Comparison of ENCODE assay signal across 16 mouse cellular contexts in the genomic region with DNA sequence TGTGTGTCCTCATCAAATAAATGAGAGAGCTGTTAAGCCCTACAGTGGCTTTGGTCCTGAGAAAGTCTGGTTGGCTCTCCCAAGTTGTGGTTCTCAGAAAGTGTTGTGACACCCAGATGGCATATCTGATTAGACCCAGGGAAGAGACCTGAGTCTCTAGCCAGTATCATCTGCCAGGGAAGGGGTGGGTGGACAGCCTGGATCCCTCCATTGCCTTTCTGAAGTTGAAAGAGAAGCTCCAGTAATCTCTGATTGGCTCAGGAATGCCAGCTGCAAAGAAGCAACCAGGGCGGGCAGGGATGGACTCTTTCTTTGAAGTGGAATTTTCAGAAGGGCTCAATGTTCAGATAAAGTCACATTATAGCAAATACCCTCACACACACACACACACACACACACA.
DNase-seq lines count a peak whose midpoint lies in the region; ATAC-seq and TF ChIP-seq lines count a peak whose summit lies in the region.
"Had no signal": no experiment of that assay in that cellular context is flagged by ENCODE, and none has a peak within 500 bp of the region (broad histone marks: within the 10 kb centered on the region; RNA-seq: fewer than 3 reads in every experiment).

No protein-coding gene starts in this region.

- no peaks in the 10 kb centered on the region for H3K36me3 ChIP-seq in heart, embryonic 11.5 days (ENCODE audit: control insufficient read depth, insufficient read depth, low read length)
- H3K36me3 ChIP-seq in heart, adult 2 months (ENCODE audit: control insufficient read depth, insufficient read depth, low read length): no peaks in the 10 kb centered on the region
- H3K36me3 ChIP-seq in intestine, embryonic 14.5 days (ENCODE audit: control insufficient read depth, insufficient read depth, low read length): no peaks in the 10 kb centered on the region
- H3K36me3 ChIP-seq in intestine, postnatal 0 days (ENCODE audit: control insufficient read depth, insufficient read depth): no peaks in the 10 kb centered on the region
- H3K36me3 ChIP-seq in forebrain, embryonic 16.5 days (ENCODE audit: control insufficient read depth, insufficient read depth): no peaks in the 10 kb centered on the region
- H3K36me3 ChIP-seq in midbrain, embryonic 16.5 days (ENCODE audit: control insufficient read depth, insufficient read depth, low read length): no peaks in the 10 kb centered on the region
- H3K36me3 ChIP-seq: embryonic facial prominence, embryonic 12.5 days; intestine, embryonic 15.5 days had no signal

- no peak for ATAC-seq in heart, embryonic 11.5 days (replicated peaks; ENCODE audit: insufficient number of reproducible peaks, low FRiP score, low TSS enrichment)
- 0 out of 2 replicates have a peak, but pooled peaks have one; percentile 22 for ATAC-seq in intestine, embryonic 14.5 days (replicated peaks; ENCODE audit: low FRiP score, low TSS enrichment, low read depth)
- ATAC-seq in intestine, postnatal 0 days: no peak
- peak; percentile 13; the same call in 1 of the 2 replicates for ATAC-seq in forebrain, embryonic 16.5 days
- ATAC-seq in midbrain, embryonic 16.5 days: peak; percentile 54; the same call in 1 of the 2 replicates

- H3K4me3 ChIP-seq in heart, embryonic 11.5 days (ENCODE audit: low read depth, low read length): no peak overlapping the region
- H3K4me3 ChIP-seq in heart, adult 2 months: no peak overlapping the region
- H3K4me3 ChIP-seq in intestine, embryonic 14.5 days (ENCODE audit: low read depth, low read length): no peak overlapping the region
- H3K4me3 ChIP-seq in intestine, postnatal 0 days (ENCODE audit: low read depth, low read length): no peak overlapping the region
- no peak overlapping the region for H3K4me3 ChIP-seq in forebrain, embryonic 16.5 days (replicated peaks; ENCODE audit: low read length)
- no peak overlapping the region for H3K4me3 ChIP-seq in midbrain, embryonic 16.5 days (ENCODE audit: low read depth, low read length)
- H3K4me3 ChIP-seq: embryonic facial prominence, embryonic 12.5 days; intestine, embryonic 15.5 days; megakaryocyte, embryonic 14.5 days; myocyte had no signal

- H3K9ac ChIP-seq in heart, embryonic 11.5 days (ENCODE audit: low read depth, low read length): no peak overlapping the region
- H3K9ac ChIP-seq in heart, adult 2 months (ENCODE audit: low read depth, low read length): no peak overlapping the region
- H3K9ac ChIP-seq in intestine, embryonic 14.5 days (ENCODE audit: low read length): no peak overlapping the region
- no peak overlapping the region for H3K9ac ChIP-seq in intestine, postnatal 0 days (ENCODE audit: low read depth, low read length)
- H3K9ac ChIP-seq in forebrain, embryonic 16.5 days (replicated peaks; ENCODE audit: low read depth, low read length): no peak overlapping the region
- no peak overlapping the region; the same call in 1 of the 2 replicates for H3K9ac ChIP-seq in midbrain, embryonic 16.5 days (ENCODE audit: low read depth, low read length)
- H3K9ac ChIP-seq: embryonic facial prominence, embryonic 12.5 days; hindbrain, embryonic 14.5 days; intestine, embryonic 15.5 days had no signal

- no peaks in the 10 kb centered on the region for H3K79me2 ChIP-seq in heart, adult 2 months (replicated peaks; ENCODE audit: control insufficient read depth, insufficient read depth, low read length)

- peaks cover 36% of the 10 kb centered on the region for H3K4me1 ChIP-seq in heart, embryonic 11.5 days (ENCODE audit: control insufficient read depth, insufficient read depth, low read length)
- H3K4me1 ChIP-seq in heart, adult 2 months (ENCODE audit: control insufficient read depth, insufficient read depth, low read length): peaks cover 2% of the 10 kb centered on the region
- peaks cover 19% of the 10 kb centered on the region for H3K4me1 ChIP-seq in intestine, embryonic 14.5 days (replicated peaks; ENCODE audit: control insufficient read depth, insufficient read depth, low read length)
- H3K4me1 ChIP-seq in intestine, postnatal 0 days (replicated peaks; ENCODE audit: control insufficient read depth, insufficient read depth, low read length): no peaks in the 10 kb centered on the region
- peaks cover 8% of the 10 kb centered on the region; the same call in 1 of the 2 replicates for H3K4me1 ChIP-seq in forebrain, embryonic 16.5 days (replicated peaks; ENCODE audit: control insufficient read depth, insufficient read depth, low read length)
- H3K4me1 ChIP-seq in midbrain, embryonic 16.5 days (ENCODE audit: control insufficient read depth, insufficient read depth, low read length): peaks cover 25% of the 10 kb centered on the region
- H3K4me1 ChIP-seq: megakaryocyte, embryonic 14.5 days had no signal

- H3K27ac ChIP-seq in heart, embryonic 11.5 days (ENCODE audit: low read depth, low read length): peak overlapping the region; percentile 54; the same call in 1 of the 2 replicates
- no peak overlapping the region for H3K27ac ChIP-seq in heart, adult 2 months
- no peak overlapping the region for H3K27ac ChIP-seq in intestine, embryonic 14.5 days (ENCODE audit: low read depth)
- no peak overlapping the region for H3K27ac ChIP-seq in intestine, postnatal 0 days (ENCODE audit: low read depth, low read length)
- H3K27ac ChIP-seq in forebrain, embryonic 16.5 days (ENCODE audit: low read length): peak overlapping the region; percentile 17; the same call in 1 of the 2 replicates
- H3K27ac ChIP-seq in midbrain, embryonic 16.5 days (ENCODE audit: low read length): peak overlapping the region; percentile 66
- H3K27ac ChIP-seq: embryonic facial prominence, embryonic 12.5 days; hindbrain, embryonic 14.5 days; intestine, embryonic 15.5 days had no signal

- no peak for DNase-seq in heart, adult 2 months
- DNase-seq in intestine, embryonic 14.5 days (ENCODE audit: low spot score): no peak
- DNase-seq in retina, embryonic 14.5 days (ENCODE audit: low spot score): no peak
- DNase-seq: cerebellum, adult 9-10 months; spleen, adult 18-20 months; thymus, postnatal 25 days had no signal

- no peak for TF ChIP-seq POLR2A in heart, adult 2 months (IDR thresholded peaks at IDR 0.05; ENCODE audit: insufficient read depth, low read depth, low read length)

- 45% methylated on average over 1 of the region's 1 CpGs for WGBS in heart, embryonic 11.5 days (ENCODE audit: insufficient replicate concordance)
- 84% methylated on average over 1 of the region's 1 CpGs for WGBS in heart, adult 2 months
- 52% methylated on average over 1 of the region's 1 CpGs for WGBS in intestine, embryonic 14.5 days
- WGBS in intestine, postnatal 0 days: 65% methylated on average over 1 of the region's 1 CpGs
- whole genome bisulfite sequencing in forebrain, embryonic 16.5 days: 77% methylated on average over 1 of the region's 1 CpGs
- 35% methylated on average over 1 of the region's 1 CpGs for WGBS in midbrain, embryonic 16.5 days

- H3K4me2 ChIP-seq in heart, embryonic 11.5 days: no peak overlapping the region
- no peak overlapping the region for H3K4me2 ChIP-seq in intestine, embryonic 14.5 days (ENCODE audit: low read length)
- no peak overlapping the region for H3K4me2 ChIP-seq in intestine, postnatal 0 days (replicated peaks; ENCODE audit: low read depth)
- no peak overlapping the region for H3K4me2 ChIP-seq in forebrain, embryonic 16.5 days (ENCODE audit: low read length)
- peak overlapping the region; percentile 34 for H3K4me2 ChIP-seq in midbrain, embryonic 16.5 days (ENCODE audit: low read length)
- H3K4me2 ChIP-seq: embryonic facial prominence, embryonic 12.5 days; liver, embryonic 11.5 days had no signal

- H3K9me3 ChIP-seq in heart, embryonic 11.5 days (replicated peaks; ENCODE audit: control insufficient read depth, low read length): no peaks in the 10 kb centered on the region
- H3K9me3 ChIP-seq in intestine, embryonic 14.5 days (ENCODE audit: control insufficient read depth, low read length): no peaks in the 10 kb centered on the region
- H3K9me3 ChIP-seq in intestine, postnatal 0 days (ENCODE audit: control insufficient read depth): no peaks in the 10 kb centered on the region
- no peaks in the 10 kb centered on the region for H3K9me3 ChIP-seq in forebrain, embryonic 16.5 days (ENCODE audit: control insufficient read depth, low read length)
- no peaks in the 10 kb centered on the region for H3K9me3 ChIP-seq in midbrain, embryonic 16.5 days (replicated peaks; ENCODE audit: control insufficient read depth, low read length, poor library complexity, severe bottlenecking)
- H3K9me3 ChIP-seq: embryonic facial prominence, embryonic 12.5 days; intestine, embryonic 15.5 days had no signal

- TF ChIP-seq EP300 in heart, adult 2 months (IDR thresholded peaks at IDR 0.05; ENCODE audit: insufficient read depth, low read depth, low read length): no peak

- H3K27me3 ChIP-seq in heart, embryonic 11.5 days (ENCODE audit: control insufficient read depth, insufficient read depth, low read length): no peaks in the 10 kb centered on the region
- no peaks in the 10 kb centered on the region for H3K27me3 ChIP-seq in heart, adult 2 months (ENCODE audit: control insufficient read depth, insufficient read depth, low read length)
- H3K27me3 ChIP-seq in intestine, embryonic 14.5 days (replicated peaks; ENCODE audit: control insufficient read depth, insufficient read depth, low read length): no peaks in the 10 kb centered on the region
- no peaks in the 10 kb centered on the region for H3K27me3 ChIP-seq in intestine, postnatal 0 days (replicated peaks; ENCODE audit: control insufficient read depth, insufficient read depth, low read length)
- no peaks in the 10 kb centered on the region for H3K27me3 ChIP-seq in forebrain, embryonic 16.5 days (replicated peaks; ENCODE audit: control insufficient read depth, insufficient read depth, low read length)
- H3K27me3 ChIP-seq in midbrain, embryonic 16.5 days (ENCODE audit: control insufficient read depth, insufficient read depth, low read depth, low read length): no peaks in the 10 kb centered on the region
- H3K27me3 ChIP-seq: embryonic facial prominence, embryonic 12.5 days; intestine, embryonic 15.5 days had no signal

- intact Hi-C loops in heart, adult 2 months (cut with DNase I): no loop called here

- TF ChIP-seq CTCF in heart, adult 2 months (IDR thresholded peaks at IDR 0.05): no peak
- TF ChIP-seq CTCF in intestine, postnatal 0 days (IDR thresholded peaks at IDR 0.05; ENCODE audit: low read depth): no peak

Comparison
In these comparisons a context has a peak if more than half of its experiments do, and no peak if none do; other contexts are left out.
1. ATAC-seq: peak in intestine, embryonic 14.5 days (single experiment), forebrain, embryonic 16.5 days (single experiment) and midbrain, embryonic 16.5 days (single experiment); none in heart, embryonic 11.5 days (single experiment) and intestine, postnatal 0 days (single experiment).
2. H3K27ac ChIP-seq: peak in heart, embryonic 11.5 days (single experiment), forebrain, embryonic 16.5 days (single experiment) and midbrain, embryonic 16.5 days (single experiment); none in heart, adult 2 months (single experiment), intestine, embryonic 14.5 days (single experiment) and intestine, postnatal 0 days (single experiment).